Mouse (Mus musculus) embryonic fibroblast, embryonic 13.5 days (primary cell): ENCODE data around the gene Fmnl2.

Source experiments
- CTCF ChIP-seq: IDR thresholded peaks from 2 replicates; pipeline ENCODE4 v1.5.1; 2011; ENCODE audit warnings: mild to moderate bottlenecking, control low read depth, low read length, moderate library complexity, borderline replicate concordance; ENCODE audit not compliant: insufficient read depth
- POLR2A ChIP-seq: IDR thresholded peaks from 2 replicates; pipeline ENCODE4 v1.6.1; 2011; ENCODE audit warnings: low read depth, mild to moderate bottlenecking, control low read depth, low read length, moderate library complexity

DNA sequence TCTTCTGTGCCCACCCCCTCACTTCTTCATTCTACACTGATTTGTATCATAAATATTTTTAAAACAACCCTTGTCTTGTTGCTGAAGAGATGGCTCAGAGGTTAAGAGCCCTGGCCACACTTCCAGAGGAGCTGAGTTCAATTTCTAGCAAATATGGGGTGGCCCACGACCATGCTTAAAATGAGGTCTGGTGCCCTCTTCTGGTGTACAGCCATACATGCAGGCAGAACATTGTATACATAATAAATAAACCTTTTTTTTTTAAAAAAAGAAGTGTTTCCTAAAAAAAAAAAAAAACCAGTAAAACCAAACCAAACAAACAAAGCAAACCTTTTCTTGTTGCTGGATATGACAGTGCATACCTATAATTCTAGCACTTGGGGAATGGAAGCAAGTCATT lies 225.6 kb downstream of the Fmnl2 start:
- TF ChIP-seq CTCF (no peak), POLR2A (no peak)
